ENCODE assay signal across 26 mouse cellular contexts in the genomic region with DNA sequence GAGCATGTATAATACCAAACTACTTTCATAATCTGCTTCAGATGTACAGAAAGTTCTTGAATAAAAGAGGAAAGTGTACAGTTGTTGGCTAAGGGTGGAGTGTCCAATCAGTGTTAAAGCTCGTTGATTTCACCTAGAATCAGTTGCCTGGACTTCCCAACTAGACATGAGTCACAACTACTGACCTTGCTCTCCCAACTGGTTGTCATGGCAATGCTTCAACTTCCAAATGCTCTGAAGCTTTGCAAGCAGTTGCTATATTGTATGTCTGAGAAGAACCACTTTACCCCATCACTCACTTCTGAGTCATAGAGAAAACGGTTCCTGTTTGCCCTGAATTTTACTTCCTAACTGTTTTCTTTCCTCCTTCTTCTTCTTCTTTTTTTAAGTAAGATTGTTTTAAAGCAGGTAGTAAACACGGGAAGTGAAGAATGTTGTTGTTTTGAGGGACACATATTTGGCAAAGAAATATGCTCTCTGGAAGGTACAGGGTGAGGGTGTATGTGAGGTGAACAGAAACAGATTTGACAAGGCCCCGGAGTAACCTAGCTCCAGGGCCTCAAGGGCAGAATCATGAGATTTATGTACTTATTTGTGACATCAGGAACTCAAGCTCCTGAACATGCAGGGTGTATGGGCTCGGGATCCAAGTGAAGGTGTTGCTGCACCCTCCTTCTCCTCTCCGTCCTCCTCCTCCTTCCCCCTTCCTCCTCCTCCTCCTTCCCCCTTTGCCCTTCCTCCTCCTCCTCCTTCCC. TPM values are rescaled to one million over a fixed set of nuclear protein-coding genes. Genes with fewer than 3 reads are reported as not detected.
DNase-seq lines count a peak whose midpoint lies in the region; ATAC-seq lines count a peak whose summit lies in the region.
"Had no signal": no experiment of that assay in that cellular context is flagged by ENCODE, and none has a peak within 500 bp of the region (broad histone marks: within the 10 kb centered on the region; RNA-seq: fewer than 3 reads in every experiment).

No protein-coding gene starts in this region.

- no peak overlapping the region for H3K27ac ChIP-seq in kidney, embryonic 15.5 days
- H3K27ac ChIP-seq in kidney, embryonic 16.5 days (ENCODE audit: low read length): no peak overlapping the region
- H3K27ac ChIP-seq in limb, embryonic 10.5 days: peak overlapping the region; percentile 65; the same call in 1 of the 2 replicates
- no peak overlapping the region for H3K27ac ChIP-seq in hindbrain, embryonic 13.5 days
- H3K27ac ChIP-seq: embryonic facial prominence, embryonic 13.5 days; heart, adult 2 months; hindbrain, embryonic 15.5 days; limb, embryonic 12.5 days; liver, embryonic 12.5 days; macrophage; midbrain, embryonic 15.5 days; neural tube, embryonic 13.5 days had no signal

- no peaks in the 10 kb centered on the region for H3K27me3 ChIP-seq in kidney, embryonic 15.5 days
- H3K27me3 ChIP-seq in kidney, embryonic 16.5 days (ENCODE audit: insufficient read depth, low read length): no peaks in the 10 kb centered on the region
- H3K27me3 ChIP-seq in limb, embryonic 10.5 days (ENCODE audit: low read depth, poor library complexity, severe bottlenecking): no peaks in the 10 kb centered on the region
- H3K27me3 ChIP-seq in hindbrain, embryonic 13.5 days: no peaks in the 10 kb centered on the region
- H3K27me3 ChIP-seq: embryonic facial prominence, embryonic 13.5 days; hindbrain, embryonic 15.5 days; liver, embryonic 12.5 days; midbrain, embryonic 15.5 days; neural tube, embryonic 13.5 days had no signal

- 51% methylated on average over 6 of the region's 6 CpGs for WGBS in kidney, embryonic 15.5 days
- 49% methylated on average over 6 of the region's 6 CpGs for WGBS in kidney, embryonic 16.5 days
- 67% methylated on average over 6 of the region's 6 CpGs for WGBS in limb, embryonic 10.5 days
- 91% methylated on average over 6 of the region's 6 CpGs for whole genome bisulfite sequencing in hindbrain, embryonic 13.5 days

- DNase-seq in Muller cell, postnatal 12 days (ENCODE audit: inconsistent ontology term): peak; percentile 78
- peak; percentile 56 for DNase-seq in adrenal gland, postnatal 10 days
- no peak for DNase-seq in limb, embryonic 10.5 days (ENCODE audit: low spot score)
- no peak for DNase-seq in urinary bladder, postnatal 4 days (ENCODE audit: low spot score in 2 of 2)
- DNase-seq: cerebellum, adult 8-10 months; cerebellum, postnatal 36 days; embryo, embryonic 11 days; gastrocnemius, postnatal 10 days; heart, adult 2 months; heart, postnatal 4 days; kidney, adult 2 months; kidney, postnatal 25 days; layer of hippocampus, postnatal 36 days; lung, adult 2 months; thymus, postnatal 4 days had no signal

- H3K9ac ChIP-seq in kidney, embryonic 15.5 days: no peak overlapping the region
- no peak overlapping the region for H3K9ac ChIP-seq in kidney, embryonic 16.5 days (replicated peaks; ENCODE audit: low read length)
- no peak overlapping the region for H3K9ac ChIP-seq in hindbrain, embryonic 13.5 days
- H3K9ac ChIP-seq: embryonic facial prominence, embryonic 13.5 days; hindbrain, embryonic 15.5 days; limb, embryonic 12.5 days; liver, embryonic 12.5 days; midbrain, embryonic 15.5 days; neural tube, embryonic 13.5 days had no signal

- no peaks in the 10 kb centered on the region for H3K36me3 ChIP-seq in kidney, embryonic 15.5 days
- no peaks in the 10 kb centered on the region for H3K36me3 ChIP-seq in kidney, embryonic 16.5 days (ENCODE audit: insufficient read depth, low read length)
- no peaks in the 10 kb centered on the region for H3K36me3 ChIP-seq in limb, embryonic 10.5 days
- H3K36me3 ChIP-seq in hindbrain, embryonic 13.5 days: no peaks in the 10 kb centered on the region
- H3K36me3 ChIP-seq: embryonic facial prominence, embryonic 13.5 days; hindbrain, embryonic 15.5 days; limb, embryonic 12.5 days; liver, embryonic 12.5 days; midbrain, embryonic 15.5 days; neural tube, embryonic 13.5 days had no signal

- no peaks in the 10 kb centered on the region for H3K4me1 ChIP-seq in kidney, embryonic 15.5 days
- 0 out of 2 replicates have a peak, but pooled peaks cover 3% of the 10 kb centered on the region for H3K4me1 ChIP-seq in kidney, embryonic 16.5 days (ENCODE audit: insufficient read depth, low read length)
- H3K4me1 ChIP-seq in limb, embryonic 10.5 days: peaks cover 47% of the 10 kb centered on the region
- no peaks in the 10 kb centered on the region for H3K4me1 ChIP-seq in hindbrain, embryonic 13.5 days (replicated peaks)
- H3K4me1 ChIP-seq: hindbrain, embryonic 15.5 days; liver, embryonic 12.5 days; midbrain, embryonic 15.5 days; neural tube, embryonic 13.5 days had no signal

- H3K4me3 ChIP-seq in kidney, embryonic 15.5 days (replicated peaks): no peak overlapping the region
- H3K4me3 ChIP-seq in kidney, embryonic 16.5 days (ENCODE audit: low read length): no peak overlapping the region
- no peak overlapping the region for H3K4me3 ChIP-seq in limb, embryonic 10.5 days
- no peak overlapping the region for H3K4me3 ChIP-seq in hindbrain, embryonic 13.5 days
- H3K4me3 ChIP-seq: embryonic facial prominence, embryonic 13.5 days; heart, adult 2 months; hindbrain, embryonic 15.5 days; limb, embryonic 12.5 days; liver, embryonic 12.5 days; midbrain, embryonic 15.5 days; neural tube, embryonic 13.5 days had no signal

- H3K4me2 ChIP-seq in kidney, embryonic 15.5 days: no peak overlapping the region
- no peak overlapping the region for H3K4me2 ChIP-seq in kidney, embryonic 16.5 days (replicated peaks; ENCODE audit: low read depth, low read length)
- no peak overlapping the region for H3K4me2 ChIP-seq in hindbrain, embryonic 13.5 days
- H3K4me2 ChIP-seq: embryonic facial prominence, embryonic 13.5 days; hindbrain, embryonic 15.5 days; limb, embryonic 12.5 days; liver, embryonic 12.5 days; midbrain, embryonic 15.5 days; neural tube, embryonic 13.5 days had no signal

- H3K9me3 ChIP-seq in kidney, embryonic 15.5 days (replicated peaks): no peaks in the 10 kb centered on the region
- H3K9me3 ChIP-seq in kidney, embryonic 16.5 days (ENCODE audit: low read length): no peaks in the 10 kb centered on the region
- no peaks in the 10 kb centered on the region for H3K9me3 ChIP-seq in limb, embryonic 10.5 days (replicated peaks)
- no peaks in the 10 kb centered on the region for H3K9me3 ChIP-seq in hindbrain, embryonic 13.5 days
- H3K9me3 ChIP-seq: embryonic facial prominence, embryonic 13.5 days; hindbrain, embryonic 15.5 days; limb, embryonic 12.5 days; liver, embryonic 12.5 days; midbrain, embryonic 15.5 days; neural tube, embryonic 13.5 days had no signal

- ATAC-seq in kidney, embryonic 15.5 days (replicated peaks; ENCODE audit: low FRiP score): peak; percentile 52; the same call in 1 of the 2 replicates
- no peak for ATAC-seq in kidney, embryonic 16.5 days (ENCODE audit: low FRiP score, low TSS enrichment)
- ATAC-seq in hindbrain, embryonic 13.5 days (ENCODE audit: low FRiP score): no peak
- ATAC-seq: forebrain, embryonic 14.5 days; liver, embryonic 12.5 days; midbrain, embryonic 15.5 days had no signal

RNA-seq across cellular contexts. Expression of gene Pappa2, which starts 32.1 kb away (rescaled TPM):
- 0.71 and 0.85 TPM in 2 replicates for polyA plus RNA-seq in kidney, embryonic 15.5 days (2015; fragmentation: Nextera tagmentation; extraction: Ambion mirVana)
- polyA plus RNA-seq in kidney, embryonic 16.5 days (2015; fragmentation: Nextera tagmentation; extraction: Ambion mirVana): 0.86 and 1.2 TPM in 2 replicates
- under 1 TPM; 0.18 to 0.30 TPM for total RNA-seq in adrenal gland, postnatal 10 days (2021)
- 0.10 and 0.41 TPM in 2 replicates for polyA plus RNA-seq in limb, embryonic 10.5 days (2016; fragmentation: Nextera tagmentation; extraction: Ambion mirVana)
- polyA plus RNA-seq in hindbrain, embryonic 13.5 days (2015; fragmentation: Nextera tagmentation; extraction: Ambion mirVana): 0.66 and 1.0 TPM in 2 replicates

Comparison
In these comparisons a context has a peak if more than half of its experiments do, and no peak if none do; other contexts are left out.
1. DNase-seq: peak in Muller cell, postnatal 12 days (single experiment) and adrenal gland, postnatal 10 days (single experiment); none in limb, embryonic 10.5 days (single experiment) and urinary bladder, postnatal 4 days (0 of 2).